Mouse (Mus musculus): Measurements from ENCODE around the gene Thsd7b.

GRCm38 (mm10) chr1:129386479-129386878, 113.4 kb downstream of the Thsd7b start:
- TF ChIP-seq CTCF (IDR thresholded peaks at IDR 0.05; ENCODE audit: low read depth, low read length) (no peak), TAL1 (conservative IDR thresholded peaks at IDR 0.05; ENCODE audit: low read depth, low read length) (no peak), POLR2AphosphoS5 (IDR thresholded peaks at IDR 0.05; ENCODE audit: insufficient replicate concordance, low read depth, low read length) (no peak)
